Mouse (Mus musculus) kidney, adult 8-10 months (tissue): ENCODE measurements around the gene Cabcoco1.
A peak's percentile ranks its signal among the peaks of the same experiment; 100 is the strongest.

Experiments
- DNase-seq, 2 experiments: peaks; one replicate each; pipeline ENCODE4 v3.0.0; 2022

The Cabcoco1 gene

DNA sequence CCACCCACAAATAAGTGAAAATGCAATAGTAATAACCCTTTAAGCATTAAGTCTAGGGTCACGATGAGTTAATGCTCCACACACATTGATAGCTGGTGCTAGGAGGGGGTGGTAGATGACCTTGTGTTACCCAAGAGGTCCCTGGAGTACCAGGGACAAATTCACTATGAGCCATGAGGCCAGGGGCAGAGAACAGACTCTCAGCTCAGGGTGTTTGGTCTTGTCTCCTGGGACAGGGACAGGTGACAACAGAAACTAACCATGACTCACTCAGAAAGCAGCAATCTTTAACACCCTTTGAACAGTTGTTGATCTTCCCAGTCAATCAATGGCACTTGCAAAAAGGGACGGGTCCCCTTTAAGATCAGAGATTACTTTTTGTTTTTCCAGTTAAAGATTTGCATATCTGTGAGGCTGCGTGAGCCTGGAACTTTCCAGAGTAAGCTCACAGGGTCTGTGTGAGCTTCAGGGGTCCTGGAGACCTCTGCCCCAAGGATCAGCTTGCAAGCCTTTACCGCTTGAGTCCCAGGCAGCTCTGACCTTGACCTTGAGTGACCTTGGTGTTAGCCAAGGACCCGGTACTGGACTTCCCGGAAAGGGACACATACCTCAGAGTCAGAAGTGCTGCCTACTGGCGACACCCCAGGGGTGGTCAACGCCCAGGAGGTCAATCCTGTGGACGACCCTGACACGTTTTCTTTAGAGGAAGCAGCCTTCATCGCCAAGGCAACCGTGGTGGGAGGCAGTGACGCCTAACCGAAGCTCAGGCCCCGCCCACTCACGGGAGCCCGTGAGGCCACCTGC is at the start of gene Cabcoco1:
Cabcoco1 (minus strand) TSS at position 758 of the 804 bp plus-strand sequence.
- peak; percentile 87 to 90 for DNase-seq

DNA sequence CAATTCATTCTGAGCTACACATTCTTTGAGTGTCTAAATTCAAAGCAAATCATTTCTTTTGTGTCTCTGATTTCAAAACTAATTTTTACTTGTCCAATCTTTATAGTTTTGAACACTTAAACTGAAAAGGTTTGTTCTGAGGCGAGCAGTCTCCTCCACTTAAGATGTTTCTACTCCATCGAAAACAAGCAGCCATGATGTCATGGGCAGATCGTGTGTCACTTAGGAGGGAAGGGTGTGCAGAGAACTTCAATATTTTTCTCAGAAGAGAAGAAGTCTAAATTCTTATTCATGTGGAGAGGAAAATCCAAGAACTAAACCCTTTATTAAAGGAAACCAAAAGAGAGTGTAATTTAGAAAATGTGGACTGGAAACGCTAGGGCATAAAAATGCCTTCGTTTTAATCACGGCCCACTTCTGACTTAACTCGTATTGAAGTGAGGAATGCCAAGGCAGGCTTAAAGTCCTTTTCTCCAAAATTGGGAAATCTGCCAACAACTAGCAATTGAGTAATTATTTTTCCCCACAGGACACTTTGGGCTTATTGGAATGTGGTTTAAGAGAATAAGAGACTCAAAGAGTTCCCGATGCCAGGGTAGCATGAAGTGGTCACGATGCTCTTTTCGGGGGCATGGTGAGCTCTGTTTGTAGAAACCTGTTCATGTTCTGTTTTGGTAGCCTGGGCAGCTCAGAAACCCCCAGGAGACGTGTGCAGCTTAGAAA is 48.0 kb upstream of the Cabcoco1 start:
- DNase-seq: peak in 1 of 2 experiments; percentile 27

DNA sequence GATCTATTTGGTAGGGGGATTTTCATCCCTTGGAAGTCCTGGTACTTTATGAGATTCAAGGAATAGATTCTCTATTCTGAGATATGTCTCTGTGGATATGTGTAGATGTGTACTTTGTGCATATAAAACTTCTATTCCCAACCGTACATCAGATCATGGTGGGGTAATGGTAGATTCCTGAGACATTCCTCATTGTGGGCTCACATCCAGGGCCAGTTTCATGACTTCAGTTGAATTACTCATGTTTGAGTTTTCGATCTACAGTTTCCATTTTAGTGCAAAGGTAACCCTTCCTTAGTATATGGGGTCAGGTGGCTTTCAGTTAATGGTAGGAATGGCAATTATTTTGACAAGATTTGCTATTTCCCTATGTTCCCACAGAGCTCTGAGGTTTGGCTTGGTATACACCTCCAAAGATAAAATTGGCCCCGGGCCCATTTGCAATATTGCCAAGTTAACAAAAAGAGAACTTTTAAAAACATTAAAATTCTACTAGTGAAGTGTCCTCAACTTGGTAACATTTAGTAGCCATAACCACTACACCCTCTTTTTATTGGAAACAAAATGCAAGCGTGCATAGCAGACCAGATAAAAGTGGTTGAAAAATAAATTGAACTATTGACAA is 45.8 kb upstream of the Cabcoco1 start:
- no peak for DNase-seq

DNA sequence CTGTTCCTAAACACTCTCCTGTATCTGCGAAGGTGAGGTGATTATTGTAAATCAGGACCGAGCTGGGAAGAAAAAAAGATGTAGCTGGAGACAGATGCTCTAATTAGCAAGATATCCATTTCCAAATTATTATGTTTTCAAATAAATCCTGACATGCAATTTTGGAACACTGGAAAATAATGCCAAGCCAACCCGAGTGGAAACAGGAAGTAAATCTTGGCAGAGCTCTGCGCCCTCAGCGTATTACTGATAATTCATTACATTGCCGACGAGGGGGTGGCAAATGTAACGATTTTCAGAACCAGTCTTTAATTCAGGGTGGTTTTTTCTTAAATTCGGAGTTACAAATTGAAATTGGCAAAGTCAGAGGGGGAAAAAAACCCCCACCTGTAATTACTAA is 35.6 kb upstream of the Cabcoco1 start:
- no peak for DNase-seq

DNA sequence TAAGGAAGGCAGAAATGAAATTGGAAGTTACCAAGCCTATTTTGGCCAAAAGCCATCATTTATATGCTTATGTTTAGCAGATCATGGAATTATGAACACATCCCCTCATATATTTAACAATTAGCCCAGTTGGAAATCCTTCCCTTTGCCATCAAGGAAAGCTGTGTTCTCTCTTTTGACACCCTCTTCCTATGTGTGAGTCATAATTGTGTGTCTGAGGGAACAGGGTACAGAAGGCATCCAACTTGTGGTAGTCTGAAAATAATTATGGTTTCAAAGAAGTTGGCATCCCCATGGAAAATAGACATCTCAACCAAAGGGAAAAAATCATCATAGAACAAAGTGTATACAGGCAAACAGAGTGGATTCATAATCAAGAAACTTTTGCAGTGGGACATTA is 26.5 kb upstream of the Cabcoco1 start:
- no peak for DNase-seq

DNA sequence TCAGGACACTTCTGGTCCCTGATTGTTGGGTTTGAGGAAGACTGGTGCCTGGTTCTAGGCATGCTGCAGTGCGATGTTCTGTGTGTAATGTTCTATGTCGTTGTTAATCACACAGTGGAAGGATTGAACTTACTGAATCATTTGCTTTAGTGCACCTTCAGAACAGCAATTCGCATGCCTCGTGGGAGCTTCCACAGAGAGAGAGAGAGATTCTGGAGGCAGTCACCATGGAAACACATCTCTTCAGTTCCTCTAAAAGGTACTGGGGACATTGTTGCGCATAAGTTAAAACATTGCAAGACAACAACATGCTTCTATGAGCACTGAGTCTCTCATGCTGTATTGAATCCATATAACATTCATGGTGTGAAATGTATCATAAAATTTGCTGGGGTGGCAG is 20.6 kb upstream of the Cabcoco1 start:
- DNase-seq: no peak

DNA sequence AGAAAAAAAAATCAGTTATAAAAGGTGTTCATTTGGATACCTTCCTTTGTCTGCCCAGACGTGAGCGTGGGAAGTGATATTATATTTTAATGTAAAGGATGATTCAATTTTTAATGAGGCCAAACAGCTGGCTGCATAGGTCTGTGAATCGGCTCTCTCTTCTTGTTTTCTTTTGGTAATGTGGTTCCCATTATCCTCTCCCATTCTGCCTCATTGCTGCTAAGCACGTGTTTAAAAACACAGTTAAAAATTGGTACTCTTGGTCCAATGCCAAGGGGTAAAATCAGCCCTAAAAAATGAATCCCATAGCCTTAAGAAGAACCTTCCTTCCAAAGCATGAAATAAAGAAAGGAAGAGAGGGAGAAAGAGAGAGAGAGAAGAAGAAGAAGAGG is 17.1 kb upstream of the Cabcoco1 start:
- no peak for DNase-seq

DNA sequence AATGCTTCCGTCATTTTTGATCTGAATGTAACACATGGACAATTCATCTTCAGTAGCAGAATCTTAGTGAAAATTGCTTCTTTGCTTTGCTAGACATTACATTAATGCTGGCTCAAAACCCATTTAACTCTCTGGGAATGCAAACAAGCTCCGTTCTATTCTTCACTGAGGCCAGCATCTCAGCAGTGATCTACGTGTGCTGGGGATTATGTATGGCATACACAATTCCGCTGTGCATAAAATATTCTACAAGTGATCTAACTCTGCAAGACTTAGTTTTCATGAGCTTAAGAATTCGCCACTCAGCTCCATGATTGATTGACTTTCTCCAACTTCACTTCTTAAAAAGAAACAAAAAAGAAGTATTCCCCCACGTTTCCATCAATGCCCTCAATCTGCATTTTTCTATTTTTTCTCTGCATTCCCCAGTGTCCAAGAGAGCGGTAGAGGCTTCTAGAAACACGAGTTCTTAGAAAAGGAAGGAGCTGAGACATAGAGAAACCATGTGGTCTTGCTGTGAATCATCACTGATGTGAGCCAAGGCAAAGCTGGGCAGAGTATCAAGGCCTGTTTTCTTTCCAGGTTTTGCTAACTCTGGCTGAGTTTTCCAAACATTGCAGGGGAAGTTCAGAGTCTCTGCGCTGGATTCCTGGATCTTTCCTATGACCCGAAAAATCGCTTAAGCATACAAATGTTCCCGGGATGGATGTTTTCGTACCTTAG is 16.6 kb upstream of the Cabcoco1 start:
- peak; percentile 57 to 58 for DNase-seq

DNA sequence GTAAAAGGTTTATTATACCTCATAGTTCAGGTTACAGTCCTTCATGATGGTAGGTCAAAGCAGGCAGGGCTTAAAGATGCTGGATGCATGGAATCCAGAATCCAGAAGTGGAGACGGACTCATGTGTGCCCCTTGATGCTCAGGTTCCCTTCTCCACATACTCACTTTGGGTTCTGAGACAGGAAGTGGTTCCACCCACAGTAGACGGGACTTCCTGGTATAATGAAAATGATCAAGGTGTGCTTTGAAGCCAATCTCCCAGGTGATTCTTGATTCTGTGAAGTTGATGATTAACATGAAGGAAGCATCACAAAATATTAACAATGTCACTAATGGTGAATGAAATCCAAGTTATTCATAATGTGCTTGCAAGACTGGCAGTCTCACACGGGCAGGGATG is 12.0 kb upstream of the Cabcoco1 start:
- DNase-seq: no peak

DNA sequence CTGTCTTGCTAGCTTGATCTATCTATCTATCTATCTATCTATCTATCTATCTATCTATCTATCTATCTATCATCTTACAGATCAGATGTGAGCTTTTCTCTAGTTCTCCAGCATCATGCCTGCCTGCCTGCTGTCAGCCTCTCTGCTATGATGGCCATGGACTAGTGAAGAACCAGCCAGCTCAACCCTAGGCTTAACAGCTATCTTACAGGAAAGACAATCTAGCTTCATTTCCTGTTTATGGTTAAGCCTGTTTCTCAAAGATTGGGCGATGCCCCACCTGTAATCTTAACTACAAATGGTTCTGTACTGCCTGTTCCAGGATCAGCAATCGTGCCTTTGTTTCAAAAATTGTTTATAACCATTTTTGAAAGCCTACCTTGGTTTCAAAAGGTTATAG is 10.9 kb upstream of the Cabcoco1 start:
- no peak for DNase-seq

DNA sequence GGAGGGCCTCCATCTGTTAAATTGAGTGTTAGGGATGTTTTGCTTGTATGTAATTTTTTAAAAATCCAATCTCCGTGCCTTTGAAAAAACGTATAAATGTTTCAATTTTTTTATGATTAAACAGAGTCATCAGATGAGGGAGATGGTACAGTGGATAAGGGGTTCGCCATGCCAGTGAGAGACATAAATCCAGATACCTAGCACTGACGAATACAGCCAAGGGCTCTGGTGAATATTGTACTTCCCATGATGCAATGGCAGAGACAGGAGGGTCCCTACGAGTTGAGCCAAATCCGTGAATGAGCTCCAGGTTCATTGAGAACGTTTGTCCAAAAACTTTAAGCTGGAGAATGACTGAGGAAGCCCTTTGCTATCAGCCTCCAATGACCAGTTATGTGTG is 9.6 kb upstream of the Cabcoco1 start:
- no peak for DNase-seq

DNA sequence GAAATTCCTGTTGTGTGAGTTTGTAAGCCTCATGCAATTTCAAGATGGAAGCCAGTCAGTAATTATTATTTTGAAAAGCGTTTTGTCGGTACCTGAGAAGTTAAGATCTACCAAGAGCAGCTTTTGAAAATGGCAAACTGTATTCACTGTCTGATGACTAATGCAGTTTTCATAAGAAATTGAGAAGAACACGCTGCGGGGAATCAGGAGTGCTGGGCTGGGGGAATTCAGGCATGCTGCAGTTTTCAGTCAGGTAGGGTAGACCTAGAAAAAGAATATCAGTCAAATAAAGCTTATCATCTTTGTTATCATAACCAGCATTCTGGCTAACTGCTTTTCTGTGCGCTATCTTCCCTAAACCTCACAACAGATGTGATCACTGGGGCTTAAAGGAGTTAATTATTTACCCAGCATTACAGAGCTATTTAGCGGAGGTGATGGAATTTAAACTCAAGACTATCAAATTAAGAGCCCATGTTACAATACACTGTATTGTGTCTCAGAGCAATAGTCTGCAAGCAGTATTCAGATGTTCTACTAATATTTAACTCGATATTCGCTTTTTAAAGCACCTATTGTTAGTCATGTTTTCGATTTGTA is 9.1 kb upstream of the Cabcoco1 start:
- peak; percentile 10 to 64 for DNase-seq

DNA sequence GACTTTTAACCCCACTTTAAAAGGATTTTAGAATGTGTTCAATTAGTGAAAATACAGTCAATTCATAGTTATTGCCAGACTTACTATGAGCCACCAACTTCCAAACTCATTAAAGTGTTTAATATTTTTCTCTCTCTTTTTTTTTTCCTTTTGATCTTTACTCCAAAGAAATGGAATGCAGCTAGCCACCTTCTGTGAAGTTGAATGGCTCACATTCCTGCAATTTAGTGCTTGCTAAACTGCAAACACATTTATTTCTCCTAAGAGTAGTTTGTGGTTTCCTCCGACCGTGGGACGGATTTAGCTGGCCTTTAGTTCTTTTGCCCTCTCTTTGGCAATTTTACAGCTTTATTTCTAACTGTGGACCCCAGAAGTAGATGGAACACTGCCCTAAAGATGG is 1.4 kb upstream of the Cabcoco1 start:
- no peak for DNase-seq

DNA sequence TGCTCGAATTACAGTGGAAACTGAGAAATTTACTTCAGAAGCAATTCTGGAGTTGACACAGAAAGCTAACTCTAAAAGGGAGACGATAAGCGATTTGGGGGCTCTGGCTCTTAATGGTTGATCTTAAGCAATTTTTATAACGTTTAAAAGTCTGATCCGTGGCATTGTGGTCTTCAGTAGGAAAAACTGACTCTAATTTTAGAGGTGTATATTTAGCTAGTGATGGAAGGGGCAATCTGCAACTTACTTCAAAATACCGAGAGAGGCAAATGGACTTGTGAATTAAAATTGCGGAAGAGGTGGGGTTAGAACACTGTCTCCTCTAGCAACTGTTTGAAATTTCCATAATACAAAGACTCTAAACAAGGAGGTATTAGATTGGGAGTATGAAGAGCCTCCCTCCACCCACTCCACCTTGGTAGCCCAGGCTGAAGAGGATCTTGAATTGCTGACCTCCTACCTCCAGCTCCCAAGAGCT is 286 bp upstream of the Cabcoco1 start:
- no peak for DNase-seq

DNA sequence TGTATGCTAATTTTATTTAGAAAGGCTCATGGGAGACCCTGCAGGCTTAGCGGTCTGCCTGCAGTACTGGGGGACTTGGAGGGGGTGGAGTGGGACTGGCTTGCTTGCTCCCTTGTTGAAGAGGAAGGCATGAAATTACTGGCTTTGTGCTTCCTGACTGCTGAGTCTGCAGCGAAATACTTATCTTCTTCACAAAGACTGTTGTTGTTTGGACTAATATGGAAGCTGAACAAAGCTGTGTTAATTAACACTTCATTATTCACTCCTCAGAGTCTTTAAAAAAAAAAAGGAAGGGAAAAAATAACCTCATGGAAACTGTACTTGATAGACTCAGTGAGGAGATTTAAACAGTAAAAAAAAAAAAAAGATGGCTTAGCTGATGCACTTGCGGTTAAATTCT is 1.1 kb downstream of the Cabcoco1 start:
- peak in 1 of 2 experiments; percentile 25 for DNase-seq

DNA sequence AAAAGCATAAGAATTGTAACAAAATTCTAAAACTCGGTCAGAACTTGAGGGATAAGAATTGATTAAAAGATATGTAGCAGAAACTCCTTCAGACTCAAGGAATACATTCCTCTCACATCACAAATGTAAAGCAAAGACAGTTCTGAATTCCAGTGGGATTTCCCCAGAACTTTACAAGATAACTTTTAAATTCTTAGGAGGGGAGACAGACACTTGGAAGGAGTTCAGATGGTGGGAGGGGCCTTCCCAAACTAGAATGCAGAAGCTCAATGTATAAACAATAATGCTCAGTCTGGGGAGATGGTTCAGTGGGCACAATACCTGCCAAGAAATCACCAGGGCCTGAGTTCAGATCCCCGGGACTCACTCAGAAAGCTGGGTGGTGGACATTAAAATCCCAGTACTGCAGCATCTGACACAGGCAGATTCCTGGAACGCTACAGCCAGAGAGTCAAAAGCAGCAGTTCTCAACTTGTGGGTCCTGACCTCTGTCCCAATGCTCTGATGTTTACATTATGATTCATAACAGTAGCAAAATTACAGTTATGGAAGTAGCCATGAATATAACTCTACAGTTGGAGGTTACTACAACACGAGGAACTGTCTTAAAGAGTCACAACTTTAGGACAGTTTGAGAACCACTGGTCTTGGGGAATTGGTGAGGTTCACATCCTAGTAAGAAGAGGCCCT is 4.3 kb downstream of the Cabcoco1 start:
- DNase-seq: no peak

DNA sequence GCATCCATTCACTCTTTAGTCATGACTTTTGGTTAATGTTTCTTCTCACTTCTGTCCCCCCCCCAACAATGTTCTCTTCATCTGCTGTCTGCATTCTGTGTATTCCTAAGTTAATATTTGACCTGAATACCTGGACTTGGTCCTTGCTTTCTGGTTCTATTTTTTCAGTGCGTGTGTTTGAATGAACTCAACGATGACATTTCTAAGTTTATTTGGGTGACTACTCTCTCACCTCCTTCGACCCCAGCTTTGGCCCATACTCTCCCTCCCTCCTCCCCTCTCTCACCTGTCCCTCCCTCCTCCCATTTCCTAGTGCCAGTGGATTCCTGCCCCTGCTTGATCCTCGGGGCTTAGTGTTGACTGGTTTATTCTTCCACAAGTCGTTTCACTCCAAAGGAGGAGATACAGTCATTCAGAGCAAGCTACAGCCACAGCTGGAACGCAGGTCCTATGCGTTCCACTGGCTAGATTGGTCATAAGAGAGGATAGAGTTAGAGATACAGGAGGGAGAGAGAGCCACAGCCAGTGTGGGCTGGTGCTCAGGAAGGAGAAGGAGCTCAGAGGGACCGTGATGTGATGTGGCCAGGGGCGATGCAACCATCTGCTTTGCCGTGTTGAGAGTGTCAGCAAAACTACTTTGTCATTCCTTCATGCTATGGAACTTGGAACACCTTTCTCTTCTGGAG is 12.2 kb downstream of the Cabcoco1 start:
- peak; percentile 56 to 86 for DNase-seq

DNA sequence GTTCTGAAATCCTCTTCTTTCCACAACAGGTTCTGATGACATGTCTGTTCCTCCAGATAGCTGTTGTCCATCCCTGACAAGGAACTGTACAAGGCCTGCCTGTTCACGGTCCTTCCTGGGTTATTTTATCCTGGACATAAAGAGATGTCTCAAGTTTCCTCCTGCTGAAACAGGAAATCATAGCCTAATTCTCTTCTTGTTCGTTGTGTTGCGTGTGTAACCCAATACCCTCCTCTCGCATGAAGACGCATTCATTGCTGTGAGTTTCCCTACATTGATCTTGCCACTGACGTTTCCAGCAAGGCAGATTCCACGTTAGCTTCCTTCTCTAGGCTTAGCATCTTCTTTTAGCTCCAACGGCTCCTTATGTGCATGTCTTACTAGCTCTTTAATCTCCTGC is 12.7 kb downstream of the Cabcoco1 start:
- DNase-seq: no peak

DNA sequence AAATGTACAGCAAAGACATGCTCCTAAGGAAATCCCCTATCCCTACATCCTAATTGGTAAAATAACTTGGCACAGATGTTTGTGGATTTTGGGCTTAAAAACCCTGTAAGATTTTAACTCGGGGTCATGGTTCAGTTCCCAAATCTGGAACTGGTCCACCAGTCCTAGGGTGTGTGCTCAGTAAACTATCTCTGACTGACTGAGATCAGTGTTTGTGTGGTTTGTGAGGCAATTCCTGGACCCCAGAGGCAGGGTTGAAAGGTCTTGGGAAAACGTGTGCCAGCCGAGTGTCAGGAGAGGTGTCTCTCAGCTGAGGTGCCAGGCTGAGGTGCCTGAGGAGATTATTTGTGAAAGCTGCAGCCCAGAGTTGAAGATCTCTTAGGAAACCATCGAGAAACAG is 19.6 kb downstream of the Cabcoco1 start:
- peak; percentile 72 to 73 for DNase-seq

DNA sequence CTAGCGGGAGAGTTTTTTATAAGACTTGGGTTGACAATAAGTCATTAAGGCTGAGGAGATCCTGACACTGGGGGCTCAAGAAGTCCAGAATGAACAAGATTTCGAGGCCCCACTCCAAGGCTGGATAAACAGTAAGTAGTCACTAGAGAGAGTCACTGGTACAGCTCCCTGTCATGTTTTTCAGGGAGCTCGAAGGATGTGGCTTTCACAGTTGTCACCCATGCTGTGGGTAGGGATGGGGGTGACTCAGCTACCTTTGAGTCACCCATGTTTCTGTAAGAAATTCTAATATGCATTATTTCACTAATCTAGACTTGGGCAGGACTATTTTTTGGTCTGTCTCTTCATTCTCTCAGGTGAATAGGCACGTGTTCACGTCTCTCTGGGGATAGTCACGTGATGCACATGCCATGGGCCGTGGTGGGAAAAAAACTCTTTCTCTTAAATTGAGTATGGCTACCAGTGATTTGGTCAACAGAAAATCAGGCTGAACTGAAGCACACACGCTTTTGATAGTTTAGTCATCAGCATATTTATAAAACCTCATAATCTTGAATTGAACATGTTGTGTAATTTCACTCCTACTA is 29.2 kb downstream of the Cabcoco1 start:
- no peak for DNase-seq

DNA sequence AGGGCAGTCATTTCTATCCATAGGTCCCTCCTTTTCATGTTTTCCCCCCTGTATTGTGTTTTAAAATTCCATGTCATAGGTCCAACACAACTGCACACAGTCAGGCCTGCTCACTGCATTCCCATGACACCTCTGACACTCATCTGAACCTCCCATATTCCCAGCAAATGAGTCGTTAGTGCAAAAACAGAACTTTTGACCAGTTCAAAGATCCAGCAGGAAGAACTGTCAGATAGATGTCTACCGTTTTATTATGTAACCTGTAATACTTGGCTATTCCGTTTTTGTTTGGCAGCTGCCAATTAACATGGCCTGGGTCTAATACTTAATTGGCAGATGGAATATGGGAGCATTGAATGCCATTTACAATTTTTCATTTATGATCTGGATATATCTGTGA is 34.0 kb downstream of the Cabcoco1 start:
- DNase-seq: peak in 1 of 2 experiments; percentile 19
